Mouse (Mus musculus): Measurements from ENCODE around the gene Nav2.

Nav2 gene

DNA sequence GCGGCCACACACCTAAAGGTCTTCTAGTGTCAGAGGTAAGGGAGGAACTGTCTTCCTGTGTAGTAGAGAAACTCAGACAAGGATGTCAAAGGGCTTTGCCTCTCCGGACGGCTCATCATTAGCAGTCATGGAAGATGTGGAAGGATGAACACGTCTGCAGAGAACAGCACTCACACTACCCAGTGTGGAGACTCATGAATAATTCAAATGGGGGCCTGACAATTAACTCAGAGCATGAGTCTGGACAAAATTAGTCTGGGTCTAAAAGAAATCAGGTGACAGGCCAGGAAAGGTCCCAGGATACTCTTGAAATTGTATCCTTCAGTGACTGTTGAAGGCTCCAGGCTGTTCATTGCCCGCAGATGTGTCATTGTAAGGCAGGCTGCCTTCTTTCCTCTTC, 17.5 kb upstream of the Nav2 start:
- no peak for DNase-seq

DNA sequence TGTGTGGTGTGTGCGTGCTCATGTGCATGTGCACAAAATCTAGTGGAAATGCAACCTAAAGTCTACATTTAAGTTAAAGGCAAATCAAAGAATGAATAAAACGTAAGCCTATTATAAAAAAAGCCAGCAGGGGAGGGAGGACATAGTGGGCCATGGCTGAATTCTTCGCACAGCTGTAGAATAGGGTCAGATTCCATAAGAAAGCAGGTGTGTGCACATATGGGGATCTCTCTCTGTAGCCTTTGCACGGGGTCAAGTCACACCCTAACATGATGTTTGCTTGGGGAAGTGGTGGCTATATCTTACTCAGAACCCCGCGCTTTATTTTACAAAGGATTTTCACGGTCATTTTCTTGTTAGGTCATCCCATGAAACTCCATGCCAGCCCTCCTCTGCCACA, 15.4 kb upstream of the Nav2 start:
- no peak for DNase-seq

DNA sequence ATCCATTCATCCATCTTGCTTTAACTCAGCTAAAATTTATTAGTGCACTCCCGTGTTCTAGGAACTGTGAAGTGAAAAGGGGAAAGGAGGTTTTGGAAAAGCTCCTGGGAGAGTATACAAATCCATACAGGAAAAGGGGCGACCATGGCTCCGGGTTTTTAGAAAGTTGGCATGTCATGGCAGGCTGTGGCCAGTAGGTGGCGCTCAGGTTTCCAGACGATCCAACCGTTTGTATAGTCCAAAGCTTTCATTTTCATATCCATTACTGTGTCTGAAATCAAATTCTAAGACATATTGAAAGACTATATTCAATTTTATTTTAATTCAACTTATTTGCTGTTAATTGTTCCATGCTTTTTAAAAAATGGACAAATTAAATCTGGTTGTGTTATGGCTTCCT, 14.4 kb upstream of the Nav2 start:
- peak; percentile 83 to 85 for DNase-seq

DNA sequence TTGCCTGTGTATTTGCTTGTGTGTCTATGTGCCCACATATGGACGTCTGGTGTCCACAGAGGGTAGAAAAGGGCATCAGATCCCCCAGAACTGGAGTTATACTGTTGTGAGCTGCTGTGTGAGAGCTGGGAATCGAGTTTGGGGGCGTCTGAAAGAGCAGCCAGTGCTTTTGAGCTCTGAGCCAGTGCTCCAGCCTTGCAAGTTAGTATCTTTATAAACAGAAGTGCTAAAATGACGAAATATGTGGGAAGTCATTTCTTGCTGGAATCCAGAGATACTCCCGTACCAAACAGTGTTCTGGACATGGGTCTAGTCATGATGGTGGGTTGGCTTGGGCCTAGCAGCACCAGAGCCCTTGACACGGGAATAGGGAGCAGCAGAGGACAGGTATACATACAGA, 13.8 kb upstream of the Nav2 start:
- DNase-seq: no peak

DNA sequence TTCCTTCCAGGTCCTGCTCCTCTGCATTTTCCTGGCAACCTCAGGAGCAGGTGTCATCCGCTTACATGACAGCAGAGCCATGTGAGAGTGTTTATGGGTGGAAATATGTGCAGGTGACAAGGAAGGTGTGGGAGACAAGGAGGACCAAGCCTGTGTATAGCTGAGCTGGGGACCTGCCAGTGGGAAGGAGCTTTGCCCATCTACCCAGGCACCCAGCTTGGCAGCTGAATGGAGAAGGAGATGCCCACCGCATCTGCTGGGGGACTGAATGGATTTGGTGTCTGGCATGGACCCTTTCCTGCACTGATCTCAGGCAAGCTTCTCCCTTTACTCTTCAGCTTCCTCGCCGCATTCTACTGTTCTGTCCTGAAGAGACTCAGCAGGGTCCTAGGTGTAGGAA, 13.0 kb upstream of the Nav2 start:
- DNase-seq: no peak

DNA sequence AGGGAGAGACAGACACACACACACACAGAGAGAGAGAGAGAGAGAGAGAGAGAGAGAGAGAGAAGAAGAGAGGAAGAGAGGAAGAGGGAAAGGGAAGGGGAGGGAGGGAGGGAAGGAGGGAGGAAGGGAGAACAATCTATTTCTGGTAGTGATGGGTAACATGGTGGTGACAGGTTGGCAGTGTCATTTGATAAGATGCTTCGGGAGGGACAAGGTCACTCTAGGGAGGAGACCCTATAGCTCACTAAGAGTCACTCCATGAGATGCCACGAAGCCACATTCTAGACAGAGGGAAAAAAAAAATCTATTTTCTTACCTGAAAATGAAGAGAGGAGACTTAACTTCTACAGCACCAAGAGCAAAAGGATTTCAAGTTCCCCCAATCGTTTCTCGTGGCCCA, 12.5 kb upstream of the Nav2 start:
- no peak for DNase-seq

DNA sequence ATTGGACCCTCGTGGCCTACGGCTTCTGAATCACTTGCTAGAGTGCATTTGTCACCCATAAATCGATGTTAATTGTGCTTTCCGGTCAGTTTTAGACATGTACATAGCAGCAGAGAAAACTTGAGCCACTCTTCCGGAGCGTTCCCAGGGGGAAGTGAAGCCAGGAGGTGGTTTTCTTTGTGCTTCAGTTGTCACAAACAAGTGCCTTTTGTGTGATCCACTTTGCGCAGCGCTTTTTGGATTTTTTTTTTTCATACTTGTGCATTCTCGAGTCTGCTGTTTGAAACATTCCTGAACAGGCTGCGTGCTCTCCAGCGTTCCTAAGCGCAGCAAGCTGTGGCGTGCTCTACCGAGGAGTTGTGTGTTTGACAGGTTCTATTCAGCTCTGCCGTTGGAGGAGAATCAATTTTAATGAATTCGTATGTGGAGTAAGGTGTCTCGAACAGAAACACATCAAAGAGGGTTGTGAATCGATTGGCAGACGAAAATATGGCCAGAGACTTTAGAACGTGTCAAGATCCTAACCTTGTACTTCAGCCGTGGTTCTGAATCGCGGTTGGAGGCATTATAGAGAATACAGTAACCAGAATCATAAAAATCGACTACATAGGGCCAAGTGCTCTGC, 10.9 kb upstream of the Nav2 start:
- DNase-seq: no peak

DNA sequence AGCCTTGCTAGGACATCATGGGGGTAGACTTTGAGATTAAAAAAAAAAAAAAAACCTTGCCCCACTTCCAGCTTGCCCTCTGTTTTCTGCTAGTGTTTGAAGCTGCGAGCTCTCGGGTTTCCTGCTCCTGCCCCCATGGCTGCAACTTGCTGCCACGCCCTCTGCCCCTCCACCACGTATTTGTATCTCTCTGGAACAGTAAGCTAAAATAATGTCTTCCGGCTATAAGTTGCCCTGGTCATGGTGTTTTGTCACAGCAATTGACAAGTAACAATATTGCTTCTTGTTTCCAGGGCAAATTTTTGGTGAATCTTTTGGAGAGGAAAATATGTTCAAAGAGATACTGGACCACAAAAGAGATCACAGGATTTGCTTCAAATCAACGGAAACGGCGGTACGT, 10.1 kb upstream of the Nav2 start:
- no peak for DNase-seq

DNA sequence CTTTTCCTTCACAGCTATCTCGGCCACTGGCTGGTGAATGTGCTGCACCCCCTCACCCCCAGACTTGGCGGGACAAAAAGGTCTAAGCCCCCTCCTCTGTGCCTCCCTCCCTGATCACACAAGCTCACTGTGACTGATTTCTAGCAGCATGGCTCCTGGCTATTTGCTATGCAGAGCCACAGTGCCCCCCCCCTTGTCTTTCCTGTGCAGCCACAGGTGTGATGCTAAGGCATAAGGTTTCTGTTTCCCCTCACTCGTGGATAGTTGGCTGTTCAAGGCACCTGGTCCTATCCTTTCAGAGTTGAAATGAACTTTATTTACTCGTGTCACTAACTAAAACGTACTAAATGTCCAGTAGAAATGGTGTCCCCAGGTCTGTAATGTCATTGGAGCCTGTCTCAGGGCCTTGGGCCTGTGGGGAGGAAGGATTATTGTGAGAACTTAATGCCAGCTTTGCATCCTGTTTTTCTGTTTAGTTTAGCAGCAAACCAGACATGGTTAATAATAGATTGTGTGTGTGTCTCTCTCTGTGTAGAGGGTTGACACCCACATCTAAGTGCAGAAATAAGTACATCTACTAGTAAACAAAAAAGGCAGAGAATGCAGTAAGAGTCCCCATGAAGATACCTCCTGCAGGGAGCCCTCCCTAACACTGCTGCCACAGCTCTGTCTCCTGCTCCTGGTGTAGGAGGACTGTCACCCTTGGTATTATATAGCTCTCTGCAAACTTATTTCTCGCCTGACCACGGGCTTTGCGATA, 7.9 kb upstream of the Nav2 start:
- DNase-seq: no peak

DNA sequence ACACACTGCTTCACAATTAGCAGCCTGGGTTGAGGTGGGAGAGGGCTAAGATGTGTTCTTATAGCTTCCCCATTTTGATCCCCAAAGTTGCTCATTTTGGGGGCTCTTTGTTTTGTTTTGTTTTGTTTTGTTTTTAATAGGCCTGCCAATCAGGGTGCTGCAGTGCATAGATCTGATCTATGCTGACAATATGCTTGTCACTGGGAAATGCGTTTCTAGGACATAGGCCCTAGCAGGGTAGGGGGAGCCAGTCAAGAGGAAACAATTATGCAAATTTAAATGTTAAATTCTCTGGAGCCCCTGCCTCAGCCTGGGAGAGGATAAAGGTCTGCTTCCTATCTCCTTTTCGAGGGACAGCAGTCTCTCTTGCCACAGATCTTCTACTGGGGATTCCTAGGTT, 6.1 kb upstream of the Nav2 start:
- DNase-seq: no peak

DNA sequence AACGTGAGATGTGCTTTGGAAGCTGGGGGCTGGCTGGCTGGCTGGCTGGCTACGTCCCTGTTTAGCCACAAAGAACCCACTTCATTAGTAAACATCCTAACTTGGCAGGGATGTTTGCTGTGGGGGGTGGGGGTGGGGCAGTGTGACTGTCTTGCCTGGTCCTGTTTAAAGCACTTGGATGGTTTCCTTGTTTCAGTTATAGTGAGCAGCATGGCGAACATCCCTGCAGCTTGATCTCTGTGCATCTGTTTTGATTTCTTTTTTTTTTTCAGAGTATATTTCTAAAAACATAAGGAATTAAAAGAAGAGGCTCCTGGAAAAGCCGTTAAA, 791 bp downstream of the Nav2 start:
- DNase-seq: no peak

DNA sequence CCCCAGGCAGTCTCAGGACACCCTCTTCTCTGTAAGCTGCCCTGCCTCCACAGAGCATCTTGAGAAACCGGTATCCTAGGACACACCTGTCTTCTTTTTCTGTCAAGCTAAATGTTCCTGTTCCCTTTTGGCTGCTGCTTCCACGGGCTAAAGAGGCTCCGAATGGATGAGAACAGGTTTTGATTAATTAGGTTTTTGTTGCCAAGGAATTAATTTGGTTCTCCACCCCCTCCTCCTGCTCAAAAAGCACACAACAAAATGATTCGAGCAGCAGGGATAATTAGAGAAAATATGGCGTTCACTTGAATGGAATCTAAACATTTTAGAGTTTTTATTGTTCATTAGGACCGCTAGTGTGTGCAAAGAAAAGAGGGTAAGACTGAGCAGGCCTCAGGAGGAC, 1.8 kb downstream of the Nav2 start:
- DNase-seq: no peak

DNA sequence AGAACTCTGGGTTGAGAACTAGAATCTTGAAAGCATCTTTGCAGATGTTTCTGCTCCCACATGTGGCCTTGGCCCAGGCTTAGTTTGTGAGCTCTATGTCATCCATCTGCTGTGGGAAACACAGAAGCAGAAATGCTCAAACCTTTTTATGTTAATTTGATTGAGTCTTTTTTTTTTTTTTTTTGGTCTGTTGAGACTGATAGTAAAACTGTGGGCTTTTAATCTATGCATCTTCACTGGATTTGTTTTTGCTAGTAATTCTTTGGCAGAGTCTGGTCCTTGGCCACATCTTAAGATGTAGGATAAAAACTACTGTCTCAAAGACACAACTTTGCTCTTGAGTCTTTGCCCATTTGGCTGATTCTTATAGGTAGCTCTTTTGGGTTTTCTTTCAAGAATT, 2.6 kb downstream of the Nav2 start:
- DNase-seq: no peak

DNA sequence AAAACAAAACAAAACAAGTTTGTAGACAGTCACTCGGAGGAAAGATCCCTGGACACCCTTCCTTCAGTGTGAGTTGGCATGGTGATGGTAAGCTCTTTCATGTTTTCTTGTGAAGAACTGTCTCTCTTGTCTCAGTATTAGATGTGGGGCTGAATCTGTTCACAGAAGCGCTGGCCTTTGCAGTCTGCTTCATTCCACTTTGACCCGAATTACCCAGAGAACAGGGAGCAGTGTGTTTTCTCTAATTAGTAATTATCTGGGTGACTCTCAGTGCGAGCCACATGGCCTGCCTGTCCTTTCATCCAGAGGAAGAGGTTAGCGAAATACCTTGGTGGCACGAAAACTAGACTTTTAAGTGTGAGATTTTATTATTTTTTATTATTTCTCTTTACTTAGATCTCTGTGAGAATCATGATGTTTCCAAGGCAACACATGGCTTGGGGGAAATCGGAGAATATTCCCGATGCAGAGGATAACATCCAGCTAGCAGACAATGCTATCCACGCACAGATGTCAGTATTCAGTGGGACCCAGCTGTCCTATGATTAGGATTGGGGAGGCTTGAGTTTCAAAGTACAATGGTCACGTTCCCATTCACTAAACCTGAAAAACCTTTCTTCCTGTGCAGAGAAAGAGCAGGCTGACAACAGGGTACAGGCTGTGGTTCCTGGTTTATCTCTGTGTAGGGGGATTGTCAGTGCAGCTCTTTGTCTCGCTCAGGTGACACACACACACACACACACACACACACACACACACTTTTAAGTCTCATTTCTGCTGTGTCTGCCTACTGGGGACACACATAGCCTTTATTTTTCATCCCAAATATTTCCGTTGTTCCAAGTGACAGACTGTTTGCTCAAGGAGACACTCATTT, 6.4 kb downstream of the Nav2 start:
- DNase-seq: no peak

DNA sequence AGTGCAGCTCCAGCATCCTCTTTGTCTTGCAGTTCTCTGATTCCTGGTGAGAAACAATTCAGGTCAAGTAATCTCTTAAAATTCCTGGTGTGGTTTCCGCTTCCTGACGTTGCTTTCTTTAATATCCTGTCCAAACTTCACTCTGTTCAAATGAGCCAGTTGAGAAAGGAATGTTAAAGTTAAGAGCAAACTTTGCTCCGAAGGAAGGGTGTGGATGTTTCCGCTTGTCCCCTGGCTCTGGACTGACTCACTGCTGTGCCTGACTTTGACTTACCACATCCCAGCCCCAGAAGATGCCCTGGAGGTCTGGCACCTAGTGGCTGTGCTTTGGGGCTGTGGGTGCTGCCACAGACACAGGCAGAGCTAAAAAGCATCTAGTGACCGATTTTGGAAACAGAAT, 8.9 kb downstream of the Nav2 start:
- no peak for DNase-seq

DNA sequence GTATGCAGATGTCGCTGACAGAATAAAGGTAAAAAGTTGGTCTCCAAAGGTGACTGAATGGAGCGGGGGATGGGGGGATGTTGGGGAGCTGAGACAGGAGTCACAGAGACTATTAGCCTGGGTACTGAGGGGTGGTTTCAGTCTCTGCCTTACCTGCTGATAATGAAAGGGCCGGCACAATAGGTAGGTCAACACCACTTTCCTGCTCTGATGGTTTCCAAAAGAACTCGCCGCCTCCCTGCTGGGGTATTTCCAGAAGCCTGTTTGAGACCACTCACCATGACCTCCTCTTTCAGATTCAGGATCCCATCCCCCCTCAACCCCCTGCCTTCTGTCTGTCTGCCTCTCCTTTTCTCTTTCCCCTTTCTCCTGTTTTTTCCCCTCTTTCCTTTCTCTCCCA, 9.5 kb downstream of the Nav2 start:
- no peak for DNase-seq

DNA sequence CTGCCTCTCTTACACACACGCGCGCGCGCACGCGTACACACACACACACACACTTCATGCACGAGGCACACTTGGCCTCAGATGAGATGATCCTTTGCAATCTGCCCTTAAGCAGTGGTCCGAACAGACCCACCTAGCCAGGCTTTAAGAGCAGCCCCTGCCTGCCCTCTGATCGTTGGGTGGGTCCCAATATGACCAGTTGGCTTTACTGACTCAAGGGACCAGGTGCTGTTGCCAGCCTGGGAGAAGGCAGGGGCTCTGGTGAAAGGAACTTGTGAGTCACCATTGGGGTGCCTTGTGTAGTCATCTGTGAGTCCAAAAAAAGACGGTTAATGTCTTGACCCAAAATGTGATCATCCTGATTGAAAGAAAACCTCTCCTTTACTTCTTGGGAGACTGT, 9.9 kb downstream of the Nav2 start:
- DNase-seq: no peak

DNA sequence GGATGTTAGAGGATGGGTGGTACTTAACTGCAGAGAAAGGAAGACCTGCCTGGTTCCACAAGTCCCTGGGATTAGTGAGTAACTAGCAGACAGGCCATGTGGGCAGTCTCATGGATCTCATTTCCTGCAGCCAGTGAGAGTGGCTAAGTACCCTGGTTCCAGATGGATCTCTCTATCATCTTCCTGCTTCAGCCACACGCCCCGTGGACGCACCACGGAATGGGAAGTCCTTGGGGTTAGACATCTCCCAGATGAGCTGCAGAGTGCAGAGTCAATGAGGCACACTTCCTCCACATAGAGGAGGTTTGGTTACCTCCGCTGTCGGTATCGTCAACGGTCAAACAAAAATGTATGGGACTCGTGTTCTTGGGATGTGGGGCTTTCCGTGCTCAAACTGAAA, 15.1 kb downstream of the Nav2 start:
- DNase-seq: no peak

DNA sequence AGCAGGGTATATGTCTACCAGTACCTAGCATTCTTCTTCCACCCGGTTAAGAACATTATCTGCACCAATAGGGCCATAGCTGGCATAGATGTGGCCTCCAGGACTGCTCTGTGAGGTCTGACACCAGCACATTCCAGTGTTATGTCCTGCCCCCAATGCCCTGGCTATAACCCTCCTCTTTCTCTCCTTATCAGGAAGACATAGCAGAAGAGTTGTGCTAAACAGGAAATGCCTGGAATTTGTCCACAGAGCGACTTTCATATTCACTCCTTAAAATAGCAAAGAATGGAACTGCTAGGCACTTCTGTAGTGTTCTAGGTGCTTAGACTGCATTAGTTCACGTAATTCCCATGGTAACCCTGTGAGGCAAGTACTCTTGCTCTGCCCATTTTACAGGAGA, 16.7 kb downstream of the Nav2 start:
- no peak for DNase-seq

DNA sequence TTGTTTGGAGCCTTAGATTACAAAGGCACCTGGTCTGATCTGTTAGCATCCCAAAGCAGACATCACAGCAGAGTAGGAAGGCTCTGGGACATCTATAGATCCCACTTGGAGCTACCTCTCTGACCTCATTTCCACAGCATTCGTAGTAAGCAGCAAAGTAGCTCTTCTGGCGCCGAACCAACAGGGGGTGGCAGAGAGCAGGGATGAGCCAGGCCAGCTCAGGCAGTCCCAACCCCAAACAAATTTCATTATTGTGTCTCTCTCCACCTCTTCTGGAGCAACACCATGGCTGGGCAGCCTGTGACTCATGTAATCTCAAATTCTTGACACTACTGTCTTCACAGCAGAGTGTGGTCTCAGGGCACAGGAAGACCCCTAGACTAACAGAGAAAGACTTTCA, 19.8 kb downstream of the Nav2 start:
- peak; percentile 87 to 92 for DNase-seq

DNA sequence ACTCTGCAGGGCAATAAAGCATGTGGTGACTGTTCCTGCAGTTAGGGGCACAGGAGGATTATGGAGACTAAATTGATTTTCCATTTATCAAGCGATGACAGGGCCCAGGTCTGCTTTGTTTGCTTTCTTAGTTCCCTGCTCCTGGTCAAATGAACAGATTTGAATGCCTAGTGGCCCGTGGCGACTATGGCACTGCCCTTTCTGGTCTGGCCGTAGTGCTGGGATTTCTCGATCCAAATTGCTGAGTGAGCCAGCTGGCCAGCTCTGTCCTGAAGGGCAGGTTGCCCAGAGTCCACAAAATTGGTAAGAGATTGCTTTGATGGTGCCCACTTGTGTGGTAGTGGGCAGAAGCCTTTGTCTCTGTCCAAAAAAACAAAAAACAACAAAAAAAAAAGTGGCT, 21.9 kb downstream of the Nav2 start:
- DNase-seq: peak; percentile 91 to 93

DNA sequence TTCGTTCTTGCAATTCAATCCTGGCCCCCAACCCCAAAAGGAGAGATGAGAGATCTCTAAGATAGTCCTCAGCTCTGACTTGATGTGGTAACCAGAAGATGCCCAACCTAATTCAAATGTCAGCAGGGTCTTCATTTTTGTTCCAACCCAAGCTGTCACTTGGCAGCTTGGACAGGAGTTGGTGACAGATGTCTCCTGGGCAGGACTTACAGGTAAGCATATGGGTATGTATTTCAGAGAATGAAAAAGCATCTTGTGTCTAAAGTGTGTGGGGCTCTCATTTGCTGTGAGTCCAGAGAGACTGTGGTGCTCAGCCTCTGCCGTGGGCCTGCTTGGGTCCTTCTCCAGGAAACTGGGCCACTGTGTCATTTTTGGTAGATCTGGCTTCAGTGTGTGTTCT, 23.6 kb downstream of the Nav2 start:
- DNase-seq: peak; percentile 70 to 75

DNA sequence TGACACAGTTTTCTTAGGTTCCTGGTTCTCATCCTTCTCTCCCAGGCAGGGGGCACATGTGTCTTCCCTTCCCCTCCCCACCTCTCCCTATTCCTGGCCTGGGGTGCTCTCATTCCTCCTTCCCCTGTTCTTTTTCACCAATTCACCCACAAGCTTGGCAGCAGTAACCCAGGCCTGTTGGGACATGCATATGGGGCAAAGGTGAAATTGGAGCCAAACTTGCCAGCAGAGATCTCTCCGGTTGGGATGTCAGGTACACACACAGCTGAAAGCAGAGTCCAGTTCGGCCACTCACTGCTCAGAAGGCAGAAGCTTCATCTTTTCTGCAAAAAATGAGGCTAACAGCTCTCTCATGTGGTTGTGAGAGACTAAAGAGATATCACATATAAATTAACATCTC, 26.3 kb downstream of the Nav2 start:
- DNase-seq: no peak

DNA sequence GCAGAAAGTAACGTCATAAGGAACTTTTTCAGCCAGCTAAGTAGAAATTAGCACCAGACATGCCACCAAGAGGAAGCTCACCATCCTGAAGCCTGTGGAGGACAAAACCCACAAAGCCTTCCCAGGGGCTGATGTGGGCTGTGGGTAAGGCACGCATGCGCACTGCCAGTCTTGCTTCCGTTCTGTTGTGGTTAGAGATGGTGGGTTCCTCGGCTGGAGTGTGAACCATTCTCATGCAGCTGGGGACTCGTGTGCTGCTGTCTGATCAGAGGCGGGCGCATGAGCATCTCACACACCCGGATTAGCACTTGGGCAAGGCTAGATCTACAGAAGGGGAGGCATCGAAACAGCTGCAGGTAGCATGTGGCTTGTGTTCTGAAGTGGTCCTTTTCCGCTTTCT, 29.0 kb downstream of the Nav2 start:
- DNase-seq: no peak
